Mouse (Mus musculus): ENCODE results near the gene Olfr1564. TPM values are rescaled to one million over a fixed set of nuclear protein-coding genes. Genes with fewer than 3 reads are reported as not detected.
"Not testable (repeated sequence)": the region's sequence is repeated elsewhere in the genome, so short reads cannot be mapped to it uniquely, and the experiment has no call there.

The Olfr1564 gene
- total RNA-seq (2021): under 1 TPM; 0.18 to 0.42 TPM
- long read RNA-seq, experiment 1: 0 reads
- long read RNA-seq, experiment 2: 0 reads

DNA sequence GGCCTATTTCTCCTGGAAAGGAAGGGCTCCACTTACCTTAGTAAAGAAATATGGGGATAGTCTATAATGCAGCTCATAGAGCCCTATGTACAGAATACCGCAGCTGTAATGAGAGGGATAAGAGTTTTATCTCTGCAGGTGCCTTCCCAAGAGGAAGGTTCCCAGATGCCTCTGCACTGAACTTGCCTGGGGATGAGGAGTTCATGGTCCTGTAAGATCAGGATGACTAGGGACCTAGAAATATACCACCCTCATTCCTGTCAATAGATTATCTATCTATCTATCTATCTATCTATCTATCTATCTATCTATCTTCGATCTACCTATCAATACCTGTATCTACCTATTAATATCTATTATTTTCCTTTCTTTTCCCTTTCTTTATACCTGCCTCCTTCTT lies at the start of gene Olfr1564:
TSS of gene Olfr1564 (minus strand) at position 101 of the 400 bp plus-strand sequence.
- no peak for DNase-seq
- TF ChIP-seq CTCF (IDR thresholded peaks at IDR 0.05): no peak
- H3K4me3 ChIP-seq: no peak within 1 kb of the TSS
- intact Hi-C loops (cut with DNase I): no loop called here
- no peak within 1 kb of the TSS for H3K27ac ChIP-seq

DNA sequence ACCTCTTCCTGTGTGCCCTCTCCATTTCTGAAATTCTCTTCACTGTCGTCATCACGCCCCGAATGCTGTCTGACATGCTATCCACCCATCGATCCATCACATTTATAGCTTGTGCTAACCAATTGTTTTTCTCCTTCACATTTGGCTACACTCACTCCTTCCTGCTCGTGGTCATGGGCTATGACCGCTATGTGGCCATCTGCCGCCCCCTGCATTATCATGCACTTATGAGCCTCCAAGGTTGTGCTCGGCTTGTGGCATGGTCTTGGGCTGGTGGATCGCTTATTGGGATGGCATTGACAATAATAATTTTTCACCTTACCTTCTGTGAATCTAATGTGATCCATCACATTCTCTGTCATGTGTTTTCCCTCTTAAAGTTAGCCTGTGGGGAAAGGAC lies 47.4 kb upstream of the Olfr1564 start:
- intact Hi-C loops (cut with DNase I): no loop called here
- H3K27ac ChIP-seq: no peak overlapping the region
- DNase-seq: no peak
- H3K4me3 ChIP-seq: no peak overlapping the region
- no peak for TF ChIP-seq CTCF (IDR thresholded peaks at IDR 0.05)

DNA sequence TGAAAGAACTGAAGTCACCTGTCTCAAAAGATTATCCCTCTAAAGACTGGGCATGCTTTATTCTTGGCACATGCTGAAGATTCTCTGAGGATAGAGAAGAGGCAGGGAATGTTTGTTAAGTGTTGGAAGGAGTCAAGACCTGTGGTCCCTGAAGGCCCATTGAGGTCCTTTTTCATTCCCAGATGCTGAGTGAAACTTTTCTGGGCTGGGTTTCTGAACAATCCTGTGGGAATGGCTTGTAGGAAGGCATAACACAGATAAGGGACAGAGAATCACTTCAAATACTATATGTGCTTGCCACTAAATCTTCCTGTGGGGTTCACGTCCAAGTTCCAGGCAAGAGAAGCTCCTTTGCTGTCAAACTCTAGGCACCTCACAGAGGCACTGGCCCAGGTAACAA lies 42.9 kb upstream of the Olfr1564 start, which contains the start of gene Olfr63:
TSS of gene Olfr63 (plus strand) at position 301 of the 400 bp plus-strand sequence.
- no peak for TF ChIP-seq CTCF (IDR thresholded peaks at IDR 0.05)
- DNase-seq: no peak
- Histone ChIP-seq H3K27ac (no peak within 1 kb of the TSS), H3K4me3 (no peak within 1 kb of the TSS)
- intact Hi-C loops (cut with DNase I): no loop called here

DNA sequence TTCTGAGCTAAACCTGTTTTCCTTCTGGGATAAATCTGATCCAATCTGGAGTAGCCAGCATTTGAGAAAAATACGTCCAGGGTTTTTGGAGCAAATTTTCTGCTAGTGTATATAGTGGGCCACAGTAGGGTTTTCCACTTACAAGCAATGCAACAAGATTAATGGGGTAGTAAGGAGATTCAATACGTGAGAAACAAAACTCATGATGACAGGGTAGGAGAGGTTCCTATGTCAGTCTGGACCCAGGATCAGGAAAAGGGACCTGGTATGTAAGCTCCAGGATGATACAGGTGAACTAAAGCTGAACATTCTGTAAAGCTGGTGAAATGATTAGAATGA lies 33.8 kb upstream of the Olfr1564 start:
- intact Hi-C loops (cut with DNase I); DNase-seq; H3K4me3 ChIP-seq; H3K27ac ChIP-seq: not testable (repeated sequence)

DNA sequence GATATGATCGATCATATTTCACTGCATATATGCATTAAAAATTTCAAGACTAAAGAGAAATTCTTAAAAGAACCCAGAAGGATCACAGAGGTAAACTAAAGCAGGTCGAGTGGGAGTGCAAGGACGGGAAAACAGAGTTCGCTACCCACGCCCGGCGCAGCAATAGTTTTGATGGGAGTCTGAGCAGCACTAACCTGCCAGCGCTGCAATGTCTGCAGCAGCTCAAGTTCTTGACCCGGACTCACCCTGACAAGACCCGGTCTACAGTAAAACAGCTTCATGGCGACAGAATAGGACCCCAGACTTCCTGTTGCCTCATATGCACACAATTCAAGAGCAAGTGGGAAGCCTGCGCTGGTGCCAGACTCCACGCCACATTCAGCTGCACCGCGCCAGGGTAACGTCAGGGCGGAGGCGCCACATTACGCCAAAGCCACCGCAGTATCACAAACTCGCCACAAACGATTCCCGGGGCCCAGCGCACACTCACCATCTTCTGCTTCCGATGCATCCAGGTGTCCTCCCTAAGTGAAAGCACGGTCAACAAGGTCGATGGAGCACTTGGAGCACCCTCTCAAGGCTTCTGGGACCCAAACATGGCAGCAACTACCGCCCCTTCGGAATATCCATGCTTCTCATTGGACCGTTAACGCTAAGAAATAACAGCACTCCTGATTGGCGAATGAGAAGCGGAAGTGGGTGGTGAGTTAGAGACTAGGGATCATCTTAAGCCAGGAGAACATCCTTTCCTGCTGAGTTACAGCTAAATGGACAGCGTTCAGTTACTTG lies 33.2 kb upstream of the Olfr1564 start, which contains the start of gene Zfp955a:
TSS of gene Zfp955a (minus strand) at position 616 of the 789 bp plus-strand sequence.
- H3K27ac ChIP-seq; intact Hi-C loops (cut with DNase I); DNase-seq: not testable (repeated sequence)
- peak within 1 kb of the TSS; percentile 58 for H3K4me3 ChIP-seq

DNA sequence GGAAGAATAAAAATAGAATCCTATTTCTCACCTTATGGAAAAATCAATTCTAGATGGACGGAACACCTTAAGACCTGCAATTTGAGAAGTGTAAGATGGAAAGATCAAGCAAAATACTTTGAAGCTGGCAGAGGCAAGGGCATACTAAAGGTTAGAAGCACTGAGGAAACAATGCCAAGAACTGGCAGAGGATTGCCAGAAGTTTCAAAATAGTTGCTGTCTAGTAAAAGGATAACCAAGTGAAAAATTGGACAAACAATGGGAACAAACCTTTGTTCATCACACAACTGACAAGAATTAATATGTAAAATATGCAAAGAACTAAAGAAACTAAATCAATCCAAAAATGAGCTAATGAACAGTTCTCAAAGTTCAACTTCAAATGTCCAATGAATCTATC lies 15.2 kb upstream of the Olfr1564 start:
- intact Hi-C loops (cut with DNase I); DNase-seq; H3K4me3 ChIP-seq; H3K27ac ChIP-seq: not testable (repeated sequence)

DNA sequence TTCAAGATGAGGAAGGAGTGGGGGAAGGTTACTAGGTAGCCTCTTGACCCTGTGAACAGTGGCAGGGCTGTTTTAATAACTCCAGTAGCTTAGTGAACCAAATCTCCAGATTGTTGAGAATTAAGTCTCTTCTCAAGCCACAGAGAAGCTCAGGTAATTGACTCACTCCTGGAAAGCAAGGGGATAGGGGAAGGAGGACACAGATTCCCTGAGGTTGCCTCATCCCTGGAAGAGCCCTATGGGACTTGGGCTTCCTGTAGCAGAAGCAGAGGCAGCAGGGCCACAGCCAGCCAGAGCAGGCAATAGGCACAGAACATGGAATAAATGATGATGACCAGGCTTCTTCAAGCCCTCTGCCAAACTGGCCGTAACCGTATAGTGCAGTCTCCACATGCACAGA lies 30.5 kb downstream of the Olfr1564 start, which contains the start of gene Olfr239:
TSS of gene Olfr239 (plus strand) at position 301 of the 400 bp plus-strand sequence.
- H3K27ac ChIP-seq; intact Hi-C loops (cut with DNase I); DNase-seq; H3K4me3 ChIP-seq: not testable (repeated sequence)

DNA sequence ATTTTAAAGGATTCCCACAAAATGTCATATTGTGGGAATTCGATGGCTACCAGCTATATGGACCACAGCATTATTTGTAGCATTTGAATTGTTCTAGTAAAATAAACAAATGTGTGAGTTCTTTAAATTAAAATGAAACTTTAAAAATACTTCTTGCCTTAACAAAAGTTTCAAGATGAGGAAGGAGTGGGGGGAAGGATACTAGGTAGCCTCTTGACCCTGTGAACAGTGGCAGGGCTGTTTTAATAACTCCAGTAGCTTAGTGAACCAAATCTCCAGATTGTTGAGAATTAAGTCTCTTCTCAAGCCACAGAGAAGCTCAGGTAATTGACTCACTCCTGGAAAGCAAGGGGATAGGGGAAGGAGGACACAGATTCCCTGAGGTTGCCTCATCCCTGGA lies 53.3 kb downstream of the Olfr1564 start, which contains the start of gene Olfr55:
TSS of gene Olfr55 (plus strand) at position 301 of the 400 bp plus-strand sequence.
- DNase-seq; H3K4me3 ChIP-seq; intact Hi-C loops (cut with DNase I); H3K27ac ChIP-seq: not testable (repeated sequence)

Other genes starting within 250 kb of the Olfr1564 start
- 1 to 10 TPM; 4.4 to 5.0 TPM for gene Zfp952, start 228.6 kb downstream of the Olfr1564 start, total RNA-seq (2021)
- 1 to 10 TPM; 2.6 to 3.2 TPM for gene Zfp763, start 188.3 kb downstream of the Olfr1564 start, total RNA-seq (2021)
- not detected for gene 4921501E09Rik, start 153.6 kb downstream of the Olfr1564 start, total RNA-seq (2021)
- 1 to 10 TPM; 3.5 to 5.0 TPM for gene Zfp563, start 132.4 kb downstream of the Olfr1564 start, total RNA-seq (2021)
- under 1 TPM; 0.28 to 0.59 TPM for gene Morc2b, start 82.0 kb downstream of the Olfr1564 start, total RNA-seq (2021)
- not detected for gene Olfr55, start 53.2 kb downstream of the Olfr1564 start, total RNA-seq (2021)
- gene Olfr239, start 30.4 kb downstream of the Olfr1564 start, total RNA-seq (2021): not detected
- gene Zfp955a, start 33.5 kb upstream of the Olfr1564 start, total RNA-seq (2021): 1 to 10 TPM; 4.7 to 5.7 TPM
- gene Olfr63, start 43.0 kb upstream of the Olfr1564 start, total RNA-seq (2021): not detected
- 10 to 100 TPM in 1 of 2 experiments, 1 to 10 TPM in 1; 9.4 to 13.5 TPM for gene Zfp955b, start 67.9 kb upstream of the Olfr1564 start, total RNA-seq (2021)
- gene Zfp81, start 137.2 kb upstream of the Olfr1564 start, total RNA-seq (2021): 1 to 10 TPM; 3.2 to 3.8 TPM
- gene Zfp101, start 173.0 kb upstream of the Olfr1564 start, total RNA-seq (2021): 1 to 10 TPM; 3.4 to 3.6 TPM
- not detected for gene Actl9, start 211.2 kb upstream of the Olfr1564 start, total RNA-seq (2021)